Mouse (Mus musculus): ENCODE measurements around the gene Fggy. TPM values are rescaled to one million over a fixed set of nuclear protein-coding genes. Genes with fewer than 3 reads are reported as not detected.

The Fggy gene
- total and polyA plus RNA-seq, 2 experiments: 99.5 to 189 TPM

- Histone ChIP-seq H3K27ac (replicated peaks; ENCODE audit: insufficient read depth, low read depth, low read length) (no peak overlapping the region), H3K27me3 (ENCODE audit: control insufficient read depth, insufficient read depth, low read length) (no peaks in the 10 kb centered on the region), H3K4me1 (ENCODE audit: control insufficient read depth, insufficient read depth, low read length) (no peaks in the 10 kb centered on the region), H3K4me3 (ENCODE audit: insufficient read depth, low read depth, low read length) (no peak overlapping the region), H3K36me3 (ENCODE audit: control insufficient read depth, insufficient read depth, low read length) (no peaks in the 10 kb centered on the region), H3K9ac (ENCODE audit: low read depth, low read length) (no peak overlapping the region), H3K79me2 (ENCODE audit: control insufficient read depth, insufficient read depth, low read length) (no peaks in the 10 kb centered on the region)
- DNase-seq (ENCODE audit: extremely low read depth, low read depth, low spot score): no peak
- peak; percentile 21; the same call in 1 of the 2 replicates for TF ChIP-seq CTCF (IDR thresholded peaks at IDR 0.05; ENCODE audit: low read depth, low read length)
- TF ChIP-seq POLR2A (IDR thresholded peaks at IDR 0.05; ENCODE audit: extremely low read depth, insufficient read depth, low read length): no peak
- 68% methylated on average over 2 of the region's 2 CpGs for WGBS
Measured at GRCm38 (mm10) chr4:95530757-95531156, 26.6 kb upstream of the Fggy start.

GRCm38 (mm10) chr4:95533946-95534345 is 23.4 kb upstream of the Fggy start:
- Histone ChIP-seq H3K4me1 (ENCODE audit: control insufficient read depth, insufficient read depth, low read length) (no peaks in the 10 kb centered on the region), H3K4me3 (ENCODE audit: insufficient read depth, low read depth, low read length) (no peak overlapping the region), H3K9ac (ENCODE audit: low read depth, low read length) (no peak overlapping the region), H3K79me2 (ENCODE audit: control insufficient read depth, insufficient read depth, low read length) (no peaks in the 10 kb centered on the region), H3K27me3 (ENCODE audit: control insufficient read depth, insufficient read depth, low read length) (no peaks in the 10 kb centered on the region), H3K36me3 (ENCODE audit: control insufficient read depth, insufficient read depth, low read length) (no peaks in the 10 kb centered on the region), H3K27ac (replicated peaks; ENCODE audit: insufficient read depth, low read depth, low read length) (no peak overlapping the region)
- 90% methylated on average over 3 of the region's 3 CpGs for WGBS
- no peak for TF ChIP-seq POLR2A (IDR thresholded peaks at IDR 0.05; ENCODE audit: extremely low read depth, insufficient read depth, low read length)
- TF ChIP-seq CTCF (IDR thresholded peaks at IDR 0.05; ENCODE audit: low read depth, low read length): no peak
- DNase-seq (ENCODE audit: extremely low read depth, low read depth, low spot score): no peak

GRCm38 (mm10) chr4:95541382-95542038 is 15.8 kb upstream of the Fggy start:
- no peak for TF ChIP-seq CTCF (IDR thresholded peaks at IDR 0.05; ENCODE audit: low read depth, low read length)
- no peak for TF ChIP-seq POLR2A (IDR thresholded peaks at IDR 0.05; ENCODE audit: extremely low read depth, insufficient read depth, low read length)
- H3K36me3 ChIP-seq (ENCODE audit: control insufficient read depth, insufficient read depth, low read length): no peaks in the 10 kb centered on the region
- no peak overlapping the region for H3K9ac ChIP-seq (ENCODE audit: low read depth, low read length)
- no peak overlapping the region for H3K4me3 ChIP-seq (ENCODE audit: insufficient read depth, low read depth, low read length)
- no peaks in the 10 kb centered on the region for H3K27me3 ChIP-seq (ENCODE audit: control insufficient read depth, insufficient read depth, low read length)
- H3K4me1 ChIP-seq (ENCODE audit: control insufficient read depth, insufficient read depth, low read length): no peaks in the 10 kb centered on the region
- DNase-seq (ENCODE audit: extremely low read depth, low read depth, low spot score): no peak
- WGBS: 93% methylated on average over 3 of the region's 3 CpGs
- H3K27ac ChIP-seq (replicated peaks; ENCODE audit: insufficient read depth, low read depth, low read length): no peak overlapping the region
- H3K79me2 ChIP-seq (ENCODE audit: control insufficient read depth, insufficient read depth, low read length): no peaks in the 10 kb centered on the region

- WGBS: 96% methylated on average over 4 of the region's 4 CpGs
- H3K4me3 ChIP-seq (ENCODE audit: insufficient read depth, low read depth, low read length): no peak overlapping the region
- H3K79me2 ChIP-seq (ENCODE audit: control insufficient read depth, insufficient read depth, low read length): no peaks in the 10 kb centered on the region
- H3K36me3 ChIP-seq (ENCODE audit: control insufficient read depth, insufficient read depth, low read length): no peaks in the 10 kb centered on the region
- H3K4me1 ChIP-seq (ENCODE audit: control insufficient read depth, insufficient read depth, low read length): no peaks in the 10 kb centered on the region
- H3K9ac ChIP-seq (ENCODE audit: low read depth, low read length): no peak overlapping the region
- TF ChIP-seq CTCF (IDR thresholded peaks at IDR 0.05; ENCODE audit: low read depth, low read length): no peak
- TF ChIP-seq POLR2A (IDR thresholded peaks at IDR 0.05; ENCODE audit: extremely low read depth, insufficient read depth, low read length): no peak
- H3K27me3 ChIP-seq (ENCODE audit: control insufficient read depth, insufficient read depth, low read length): no peaks in the 10 kb centered on the region
- no peak for DNase-seq (ENCODE audit: extremely low read depth, low read depth, low spot score)
- no peak overlapping the region for H3K27ac ChIP-seq (replicated peaks; ENCODE audit: insufficient read depth, low read depth, low read length)
Measured at GRCm38 (mm10) chr4:95542039-95542790, 15.1 kb upstream of the Fggy start.

GRCm38 (mm10) chr4:95543529-95543928 is 13.8 kb upstream of the Fggy start:
- H3K9ac ChIP-seq (ENCODE audit: low read depth, low read length): no peak overlapping the region
- H3K4me1 ChIP-seq (ENCODE audit: control insufficient read depth, insufficient read depth, low read length): no peaks in the 10 kb centered on the region
- WGBS: 21% methylated on average over 4 of the region's 4 CpGs

More at GRCm38 (mm10) chr4:95543529-95543928, 13.8 kb upstream of the Fggy start:
- Histone ChIP-seq H3K27me3 (ENCODE audit: control insufficient read depth, insufficient read depth, low read length) (no peaks in the 10 kb centered on the region), H3K36me3 (ENCODE audit: control insufficient read depth, insufficient read depth, low read length) (no peaks in the 10 kb centered on the region), H3K27ac (replicated peaks; ENCODE audit: insufficient read depth, low read depth, low read length) (no peak overlapping the region), H3K79me2 (ENCODE audit: control insufficient read depth, insufficient read depth, low read length) (no peaks in the 10 kb centered on the region), H3K4me3 (ENCODE audit: insufficient read depth, low read depth, low read length) (no peak overlapping the region)
- TF ChIP-seq CTCF (IDR thresholded peaks at IDR 0.05; ENCODE audit: low read depth, low read length) (no peak), POLR2A (IDR thresholded peaks at IDR 0.05; ENCODE audit: extremely low read depth, insufficient read depth, low read length) (no peak)
- DNase-seq (ENCODE audit: extremely low read depth, low read depth, low spot score): peak; percentile 90
